Mouse (Mus musculus): ENCODE results near the gene Cacna2d2.

DNA sequence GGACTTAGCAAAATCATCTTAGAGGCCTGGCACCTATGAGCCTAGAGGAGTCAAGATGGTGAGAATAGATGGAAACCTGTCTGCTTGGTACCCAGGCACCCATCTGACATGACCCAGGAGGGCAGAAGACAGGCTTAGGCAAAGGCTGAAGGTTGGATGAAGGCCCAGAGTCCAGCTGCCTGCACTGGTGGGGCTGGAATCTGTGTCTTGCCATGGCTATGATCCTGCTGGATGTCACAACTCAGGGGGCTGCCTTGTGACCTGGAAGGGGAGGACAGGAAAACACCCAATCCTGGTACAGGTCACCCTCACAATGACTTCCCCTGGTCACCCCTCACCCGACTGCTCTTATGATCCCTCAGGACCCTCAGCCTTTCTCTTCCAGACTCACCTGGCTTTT is 44.6 kb upstream of the Cacna2d2 start:
- TF ChIP-seq CTCF (IDR thresholded peaks at IDR 0.05; ENCODE audit: borderline replicate concordance, insufficient read depth, low read length): no peak
- TF ChIP-seq POLR2A (IDR thresholded peaks at IDR 0.05; ENCODE audit: low read depth, low read length): no peak

Data from embryonic fibroblast, embryonic 13.5 days (primary cell).